Mouse (Mus musculus) hindbrain, embryonic 13.5 days (tissue): ENCODE measurements around the gene Pigg. TPM values are rescaled to one million over a fixed set of nuclear protein-coding genes. Genes with fewer than 3 reads are reported as not detected.

Experiments used
- ATAC-seq: fragments of 200-750 bp; cut with Nextera tagmentation; 2 replicates; pipeline ENCODE4 v1.8.0; 2017; ENCODE audit warnings: moderate TSS enrichment; ENCODE audit not compliant: low FRiP score
- H3K27ac ChIP-seq: fragments of 300-500 bp; sonication (generic); 2 replicates; pipeline ENCODE4 v1.5.1; 2015; ENCODE audit warnings: inconsistent platforms, mild to moderate bottlenecking, moderate library complexity
- H3K27me3 ChIP-seq: fragments of 300-500 bp; sonication (generic); 2 replicates; pipeline ENCODE4 v1.6.1; 2015; ENCODE audit warnings: mild to moderate bottlenecking, inconsistent platforms
- H3K36me3 ChIP-seq: fragments of 300-500 bp; sonication (generic); 2 replicates; pipeline ENCODE4 v1.6.1; 2015; ENCODE audit warnings: mild to moderate bottlenecking, inconsistent platforms
- H3K4me1 ChIP-seq: fragments of 300-500 bp; sonication (generic); replicated peaks from 2 replicates; pipeline ENCODE4 v1.6.1; 2015; ENCODE audit warnings: inconsistent platforms
- H3K4me2 ChIP-seq: fragments of 300-500 bp; sonication (generic); 2 replicates; pipeline ENCODE4 v1.6.1; 2015; ENCODE audit warnings: inconsistent platforms, mild to moderate bottlenecking, moderate library complexity
- H3K4me3 ChIP-seq: fragments of 300-500 bp; sonication (generic); 2 replicates; pipeline ENCODE4 v1.5.1; 2015; ENCODE audit warnings: mild to moderate bottlenecking, inconsistent platforms
- H3K9ac ChIP-seq: fragments of 300-500 bp; sonication (generic); 2 replicates; pipeline ENCODE4 v1.6.1; 2015; ENCODE audit warnings: mild to moderate bottlenecking, inconsistent platforms
- H3K9me3 ChIP-seq: fragments of 300-500 bp; sonication (generic); 2 replicates; pipeline ENCODE4 v1.6.1; 2016; ENCODE audit warnings: inconsistent platforms
- WGBS: fragments of 180-500 bp; shearing (Covaris S2); methylation state at CpG from one replicate; pipeline ENCODE4 v1.1.7; 2015; 5-methylcytosine and 5-hydroxymethylcytosine counted together
- polyA plus RNA-seq: library from polyadenylated mRNA; unstranded; fragments of >200 nt; fragmentation: Nextera tagmentation; extraction: Ambion mirVana; gene quantifications from 2 replicates; pipeline ENCODE4 v1.2.1, GENCODE M21; 2015

The Pigg gene
- polyA plus RNA-seq, 1 experiment from 2014 or later, result 5.4 TPM

DNA sequence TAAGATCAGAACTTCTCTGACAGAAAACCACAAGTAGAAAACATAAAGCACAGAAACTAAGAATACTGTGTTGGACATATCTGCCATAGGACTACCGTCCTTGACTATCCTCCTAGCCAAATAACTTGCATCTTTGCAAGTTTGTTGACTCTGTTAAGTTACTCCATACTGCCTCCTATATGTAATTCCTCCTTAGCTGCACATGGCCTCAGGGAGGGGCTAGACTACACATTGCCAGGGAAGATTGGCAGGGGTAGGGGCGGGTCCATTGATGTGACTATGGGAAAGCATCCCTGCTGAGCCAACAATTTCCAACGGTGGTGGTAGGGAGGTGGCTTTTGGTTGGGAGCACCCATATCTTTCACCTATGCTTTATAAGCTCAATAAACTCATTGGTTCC, 49.9 kb downstream of the Pigg start:
- no peak overlapping the region for H3K27ac ChIP-seq
- peaks cover 50% of the 10 kb centered on the region for H3K27me3 ChIP-seq
- H3K4me1 ChIP-seq, result peaks cover 14% of the 10 kb centered on the region
- peaks cover 3% of the 10 kb centered on the region; the same call in 1 of the 2 replicates for H3K36me3 ChIP-seq
- no peak overlapping the region for H3K9ac ChIP-seq
- no peaks in the 10 kb centered on the region for H3K9me3 ChIP-seq
- 27% methylated on average over 3 of the region's 3 CpGs for WGBS
- H3K4me3 ChIP-seq, result no peak overlapping the region
- H3K4me2 ChIP-seq, result no peak overlapping the region
- no peak for ATAC-seq

DNA sequence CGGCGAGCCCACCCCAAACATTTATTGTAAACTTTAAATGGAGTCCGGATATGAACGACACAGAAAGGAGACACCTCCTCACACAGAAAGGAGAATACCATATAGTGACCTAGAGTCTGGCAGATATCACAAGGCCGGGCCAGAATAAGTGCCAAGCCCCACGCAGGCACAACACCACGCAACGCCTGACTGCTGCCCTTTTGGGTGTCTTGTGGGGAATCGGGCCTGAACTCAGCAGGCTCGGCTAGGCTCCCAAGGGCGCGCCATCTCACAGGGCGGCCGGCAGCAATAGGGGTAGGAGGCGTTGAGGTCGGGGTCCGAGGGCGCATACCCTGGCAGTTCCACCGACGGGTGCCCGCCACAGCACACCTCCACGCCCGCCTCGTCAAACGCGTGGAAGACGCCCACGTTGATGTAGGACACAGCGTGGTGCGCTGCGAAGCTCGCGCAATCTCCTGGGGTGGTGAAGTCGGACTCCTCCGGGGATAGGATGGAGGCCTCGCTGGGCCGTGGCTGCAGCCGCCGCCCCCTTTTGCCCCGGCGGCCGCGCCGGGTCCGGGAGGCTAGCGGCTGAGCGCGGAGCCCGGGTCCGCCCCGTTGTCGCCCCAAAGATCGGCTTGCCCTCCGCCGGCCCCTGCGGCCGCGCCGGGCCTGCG, 54.0 kb downstream of the Pigg start:
- ATAC-seq, result peak; percentile 19
- H3K27ac ChIP-seq, result no peak overlapping the region
- peaks cover 90% of the 10 kb centered on the region for H3K27me3 ChIP-seq
- WGBS, result 2% methylated on average over 60 of the region's 60 CpGs
- H3K36me3 ChIP-seq, result no peaks in the 10 kb centered on the region
- H3K9me3 ChIP-seq, result no peaks in the 10 kb centered on the region
- H3K4me3 ChIP-seq, result peak overlapping the region; percentile 70
- H3K4me1 ChIP-seq, result peaks cover 33% of the 10 kb centered on the region
- H3K4me2 ChIP-seq, result peak overlapping the region; percentile 93
- H3K9ac ChIP-seq, result peak overlapping the region; percentile 85

DNA sequence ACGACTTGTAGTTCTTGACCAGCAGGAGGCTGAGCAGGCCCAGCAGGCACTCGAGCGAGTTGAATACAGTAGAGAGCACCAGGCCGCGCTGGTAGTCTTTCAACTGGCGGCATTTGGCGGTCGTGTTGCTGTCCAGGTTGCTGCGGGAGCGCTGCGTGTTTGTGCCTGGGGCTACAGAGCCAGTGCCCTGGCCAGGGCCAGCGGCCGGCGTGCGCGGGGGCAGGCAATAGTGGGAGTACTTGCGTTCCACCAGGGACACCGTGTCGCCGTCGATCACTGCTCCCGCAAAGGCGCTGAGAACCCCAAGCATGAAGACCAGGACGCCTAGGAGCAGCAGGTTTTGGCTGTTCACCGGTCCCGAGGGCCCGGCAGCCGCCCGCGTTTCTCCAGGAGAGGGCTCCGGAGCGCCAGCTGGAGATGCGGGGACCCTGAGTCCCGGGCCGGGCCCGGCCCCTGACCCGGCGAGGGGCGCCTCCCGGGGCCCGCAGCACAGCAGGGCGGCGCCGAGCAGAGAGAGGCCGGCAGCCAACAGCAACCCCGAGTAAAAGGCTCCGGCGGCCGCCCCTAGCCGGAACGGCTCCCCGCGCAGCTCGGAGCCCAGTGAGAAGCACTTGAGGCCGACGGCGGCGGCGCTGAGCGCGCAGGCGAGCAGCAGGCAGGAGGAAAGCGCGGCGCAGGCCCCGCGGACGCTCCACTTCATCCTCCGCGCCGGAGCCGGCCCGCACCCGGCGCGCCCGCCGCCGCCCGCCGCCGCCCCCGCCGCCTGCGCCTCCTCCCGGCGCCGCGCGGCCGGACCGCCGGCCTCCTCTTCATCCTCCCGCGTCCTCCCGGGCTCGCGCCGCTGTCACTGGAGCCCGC, 54.8 kb downstream of the Pigg start:
- Histone ChIP-seq H3K9me3 (no peaks in the 10 kb centered on the region), H3K27me3 (peaks cover 98% of the 10 kb centered on the region), H3K9ac (peak overlapping the region; percentile 85), H3K4me3 (peak overlapping the region; percentile 70), H3K36me3 (no peaks in the 10 kb centered on the region), H3K4me2 (peak overlapping the region; percentile 93), H3K27ac (no peak overlapping the region; the same call in 1 of the 2 replicates), H3K4me1 (peaks cover 33% of the 10 kb centered on the region)
- ATAC-seq, result peak; percentile 60
- under 1% methylated on average over 56 of the region's 100 CpGs for WGBS

DNA sequence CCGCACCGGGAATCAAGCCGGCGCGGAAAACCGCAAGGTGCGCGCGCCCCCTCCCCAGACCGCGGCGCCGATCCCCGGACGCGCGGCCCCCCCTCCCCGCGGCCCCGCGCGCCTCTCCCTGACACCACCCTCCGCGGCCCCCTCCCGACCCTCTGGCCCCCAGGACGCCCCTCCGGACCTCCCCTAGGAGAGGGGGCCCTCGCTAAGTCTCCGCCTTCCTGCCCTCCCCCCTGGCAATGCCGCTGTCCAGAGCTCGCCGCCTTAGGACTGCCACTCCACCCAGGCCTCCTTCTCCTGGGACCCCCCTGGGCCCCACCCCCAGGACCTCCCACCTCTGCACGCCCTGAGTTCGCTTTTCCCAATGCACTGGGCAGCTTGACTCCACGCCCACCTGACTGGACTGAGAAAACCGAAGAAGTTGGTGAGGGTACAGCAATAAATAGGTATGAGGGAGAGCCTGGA, 55.5 kb downstream of the Pigg start, which contains the start of gene Gm42517:
Gene Gm42517 (minus strand): TSS at position 52 of the 462 bp plus-strand sequence.
- peak within 1 kb of the TSS; percentile 85 for H3K9ac ChIP-seq
- no peaks in the 10 kb centered on the region for H3K36me3 ChIP-seq
- peak within 1 kb of the TSS; percentile 70 for H3K4me3 ChIP-seq
- peaks cover 33% of the 10 kb centered on the region for H3K4me1 ChIP-seq
- H3K9me3 ChIP-seq, result no peaks in the 10 kb centered on the region
- no peak within 1 kb of the TSS; the same call in 1 of the 2 replicates for H3K27ac ChIP-seq
- H3K4me2 ChIP-seq, result peak within 1 kb of the TSS; percentile 93
- WGBS, result under 1% methylated on average over 23 of the region's 36 CpGs
- ATAC-seq, result peak; percentile 15; the same call in 1 of the 2 replicates
- peaks cover 99% of the 10 kb centered on the region for H3K27me3 ChIP-seq

DNA sequence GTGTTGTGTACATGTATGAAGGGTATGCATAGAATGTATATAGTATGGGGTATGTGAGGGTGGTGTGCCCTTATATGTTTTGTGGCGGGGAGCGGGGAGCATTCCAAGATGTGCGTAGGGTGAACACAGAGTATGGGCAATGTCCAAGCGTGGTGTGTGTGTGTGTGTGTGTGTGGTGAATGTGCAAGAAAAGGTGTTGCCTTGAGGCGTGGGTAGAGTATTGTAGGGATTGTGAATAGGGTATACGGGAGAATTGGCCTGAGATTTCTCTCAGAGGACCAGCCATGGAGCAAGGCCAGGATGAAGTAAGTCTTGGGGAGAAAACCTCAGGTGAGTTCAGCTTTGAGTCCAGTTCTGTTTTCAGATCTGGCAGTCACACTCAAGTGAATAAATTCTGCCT, 56.0 kb downstream of the Pigg start:
- Histone ChIP-seq H3K9ac (peak overlapping the region; percentile 56), H3K4me3 (peak overlapping the region; percentile 70), H3K9me3 (no peaks in the 10 kb centered on the region), H3K4me1 (peaks cover 33% of the 10 kb centered on the region), H3K36me3 (no peaks in the 10 kb centered on the region), H3K27ac (no peak overlapping the region), H3K4me2 (peak overlapping the region; percentile 93), H3K27me3 (peaks cover 98% of the 10 kb centered on the region)
- 4% methylated on average over 6 of the region's 6 CpGs for WGBS
- peak; percentile 6; the same call in 1 of the 2 replicates for ATAC-seq

DNA sequence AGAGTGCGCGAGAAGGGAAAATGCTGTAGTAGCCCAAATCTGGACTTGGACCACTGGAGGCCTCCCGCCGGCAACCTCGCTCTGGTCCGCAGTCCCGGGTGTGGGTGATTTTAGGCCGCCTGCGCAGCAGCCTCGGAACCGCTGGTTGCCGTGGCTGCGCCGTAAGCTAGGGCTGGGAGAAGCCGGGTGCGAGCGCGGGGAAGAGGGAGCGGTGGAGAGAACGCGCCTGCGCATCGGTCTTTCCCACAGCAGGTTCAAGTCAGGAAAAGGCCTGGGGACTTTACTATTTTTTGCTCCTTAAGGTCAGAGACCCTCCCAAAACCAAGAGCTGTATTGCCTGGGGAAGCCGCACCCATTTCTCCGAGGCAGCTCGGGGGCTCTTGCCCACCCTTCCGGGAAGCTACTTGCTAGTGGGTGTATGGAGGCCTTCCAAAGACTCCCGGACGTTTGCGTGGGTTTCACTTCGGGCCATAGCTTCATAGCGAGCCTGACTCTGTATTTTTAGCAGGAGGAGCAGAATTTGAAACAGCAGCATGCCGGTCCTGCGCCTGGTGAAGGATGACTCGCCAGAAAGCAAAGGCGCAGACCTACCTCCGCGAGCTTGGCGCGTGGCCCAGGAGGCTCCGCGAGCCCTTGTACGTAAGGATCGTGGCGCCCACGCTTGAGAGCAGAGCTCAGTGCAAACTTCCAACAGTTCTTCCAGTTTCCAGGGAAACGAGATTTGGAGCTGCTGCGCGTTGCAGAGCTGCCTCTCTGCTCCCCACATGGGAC, 56.6 kb downstream of the Pigg start:
- H3K9ac ChIP-seq, result peak overlapping the region; percentile 56
- 1% methylated on average over 48 of the region's 49 CpGs for WGBS
- ATAC-seq, result peak; percentile 35; the same call in 1 of the 2 replicates
- peaks cover 33% of the 10 kb centered on the region for H3K4me1 ChIP-seq
- H3K27me3 ChIP-seq, result peaks cover 93% of the 10 kb centered on the region
- peak overlapping the region; percentile 93 for H3K4me2 ChIP-seq
- H3K36me3 ChIP-seq, result no peaks in the 10 kb centered on the region
- no peaks in the 10 kb centered on the region for H3K9me3 ChIP-seq
- peak overlapping the region; percentile 70 for H3K4me3 ChIP-seq
- H3K27ac ChIP-seq, result no peak overlapping the region

DNA sequence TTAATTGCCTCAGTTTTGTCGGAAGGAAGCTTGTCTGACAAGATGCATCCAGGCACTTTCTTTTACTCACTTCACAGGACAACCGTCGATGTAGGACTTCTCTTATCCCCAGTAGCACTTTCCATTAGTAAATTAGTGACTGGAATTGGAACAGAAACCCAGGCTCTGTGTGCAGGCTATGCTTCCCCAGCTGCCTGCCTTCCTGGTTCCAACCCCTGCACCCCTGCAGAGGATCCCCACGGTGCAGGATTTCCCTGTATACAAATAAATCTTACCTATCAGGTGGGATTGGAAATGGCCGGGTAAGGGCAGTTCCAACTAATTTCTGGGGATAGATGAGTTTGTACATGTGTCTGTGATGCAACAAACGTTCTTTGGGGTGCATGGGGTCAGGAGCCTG, 57.6 kb downstream of the Pigg start:
- Histone ChIP-seq H3K4me2 (no peak overlapping the region), H3K36me3 (no peaks in the 10 kb centered on the region), H3K9ac (no peak overlapping the region), H3K9me3 (no peaks in the 10 kb centered on the region), H3K4me1 (peaks cover 33% of the 10 kb centered on the region), H3K4me3 (no peak overlapping the region), H3K27ac (no peak overlapping the region), H3K27me3 (peaks cover 87% of the 10 kb centered on the region)
- WGBS, result 2% methylated on average over 6 of the region's 6 CpGs
- ATAC-seq, result no peak

DNA sequence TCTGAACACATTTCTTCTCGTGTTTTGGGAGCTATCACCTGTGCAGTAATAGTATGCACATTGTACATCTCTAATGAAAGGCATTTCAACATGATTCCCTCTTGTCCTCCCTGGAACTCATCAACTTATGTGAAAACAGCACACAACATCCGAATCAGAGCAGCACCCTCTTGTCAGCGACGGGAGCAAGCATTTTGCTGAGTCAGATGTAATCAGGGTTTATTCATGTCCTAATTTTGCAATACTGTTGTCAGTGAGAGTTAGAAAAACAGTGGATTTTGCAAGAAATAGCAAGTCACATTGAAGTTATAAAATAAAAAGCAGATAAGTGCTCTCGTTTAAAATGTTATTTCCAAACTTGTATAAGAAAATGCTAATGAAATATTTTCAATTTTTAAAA, 61.7 kb downstream of the Pigg start:
- WGBS, result 81% methylated on average over 5 of the region's 5 CpGs
- Histone ChIP-seq H3K9ac (no peak overlapping the region), H3K36me3 (no peaks in the 10 kb centered on the region), H3K27ac (no peak overlapping the region), H3K4me2 (no peak overlapping the region), H3K27me3 (peaks cover 51% of the 10 kb centered on the region), H3K9me3 (no peaks in the 10 kb centered on the region), H3K4me1 (peaks cover 6% of the 10 kb centered on the region), H3K4me3 (no peak overlapping the region)
- no peak for ATAC-seq

DNA sequence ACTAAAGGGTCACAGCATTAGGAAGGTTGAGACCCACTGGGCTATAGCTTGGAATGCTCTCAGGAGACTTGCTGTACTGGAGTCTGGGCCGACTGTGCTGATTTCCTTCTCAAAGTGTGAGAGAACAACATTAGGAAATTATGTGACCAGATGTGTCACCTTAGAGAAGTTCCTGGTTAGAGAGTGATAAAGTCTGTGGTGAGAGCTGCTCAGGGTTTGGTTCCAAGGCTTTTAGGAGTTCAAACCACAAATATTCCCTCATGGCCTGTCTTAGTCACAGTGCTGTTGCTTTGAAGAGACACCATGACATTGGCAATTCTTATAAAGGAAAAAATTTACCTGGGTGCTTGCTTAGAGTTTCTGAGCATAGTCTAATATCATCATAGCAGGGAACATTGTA, 63.6 kb downstream of the Pigg start:
- ATAC-seq, result no peak
- Histone ChIP-seq H3K4me2 (no peak overlapping the region), H3K9ac (no peak overlapping the region), H3K4me1 (no peaks in the 10 kb centered on the region), H3K27ac (no peak overlapping the region), H3K4me3 (no peak overlapping the region), H3K9me3 (no peaks in the 10 kb centered on the region), H3K27me3 (peaks cover 32% of the 10 kb centered on the region), H3K36me3 (no peaks in the 10 kb centered on the region)
- 70% methylated on average over 1 of the region's 1 CpGs for WGBS

DNA sequence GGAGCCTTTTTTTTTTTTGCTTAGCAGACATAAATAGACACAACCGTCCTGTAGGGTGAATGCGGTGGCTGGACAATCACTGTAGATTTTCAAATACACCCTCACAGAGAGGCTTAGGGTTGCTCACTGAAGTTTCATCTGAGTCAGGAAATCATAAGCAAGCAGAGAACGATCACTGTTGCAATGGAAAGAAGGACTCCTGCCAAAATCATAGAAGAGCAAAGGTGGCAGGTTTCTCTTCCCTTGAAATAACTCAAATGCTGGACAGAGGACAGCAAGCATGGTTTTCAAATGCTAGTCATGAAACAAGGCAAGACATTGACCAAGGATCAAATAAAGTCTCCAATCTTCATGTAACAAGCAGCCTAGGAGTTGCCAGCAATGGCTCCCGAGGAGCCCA, 65.9 kb downstream of the Pigg start:
- H3K9me3 ChIP-seq, result no peaks in the 10 kb centered on the region
- H3K36me3 ChIP-seq, result no peaks in the 10 kb centered on the region
- H3K27me3 ChIP-seq, result peaks cover 10% of the 10 kb centered on the region
- H3K4me2 ChIP-seq, result no peak overlapping the region
- WGBS, result 86% methylated on average over 4 of the region's 4 CpGs
- H3K4me3 ChIP-seq, result no peak overlapping the region
- H3K4me1 ChIP-seq, result no peaks in the 10 kb centered on the region
- H3K9ac ChIP-seq, result no peak overlapping the region
- H3K27ac ChIP-seq, result no peak overlapping the region
- no peak for ATAC-seq

DNA sequence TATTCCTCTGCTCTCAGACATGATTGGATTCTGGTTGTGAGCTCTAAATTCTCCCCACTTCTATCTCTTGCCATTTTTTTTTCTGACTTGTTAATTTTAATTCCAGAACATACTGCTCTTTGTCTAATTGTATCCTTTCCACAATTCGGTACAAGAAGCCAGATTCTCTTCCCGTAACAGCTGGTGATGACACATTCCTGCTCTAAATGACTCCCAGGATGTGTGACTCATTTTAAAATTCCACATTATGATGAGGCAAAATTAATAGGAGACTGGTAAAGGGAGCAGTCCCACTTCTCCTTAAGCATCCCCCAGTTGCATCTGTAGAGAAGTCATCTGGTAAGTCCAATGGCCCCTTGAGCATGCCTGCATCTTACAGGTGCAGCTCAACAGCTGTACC, 73.2 kb downstream of the Pigg start:
- Histone ChIP-seq H3K27ac (no peak overlapping the region), H3K36me3 (no peaks in the 10 kb centered on the region), H3K27me3 (no peaks in the 10 kb centered on the region), H3K4me2 (no peak overlapping the region), H3K4me1 (no peaks in the 10 kb centered on the region), H3K9me3 (no peaks in the 10 kb centered on the region), H3K4me3 (no peak overlapping the region), H3K9ac (no peak overlapping the region)
- no peak for ATAC-seq
- WGBS, result 85% methylated on average over 2 of the region's 2 CpGs

DNA sequence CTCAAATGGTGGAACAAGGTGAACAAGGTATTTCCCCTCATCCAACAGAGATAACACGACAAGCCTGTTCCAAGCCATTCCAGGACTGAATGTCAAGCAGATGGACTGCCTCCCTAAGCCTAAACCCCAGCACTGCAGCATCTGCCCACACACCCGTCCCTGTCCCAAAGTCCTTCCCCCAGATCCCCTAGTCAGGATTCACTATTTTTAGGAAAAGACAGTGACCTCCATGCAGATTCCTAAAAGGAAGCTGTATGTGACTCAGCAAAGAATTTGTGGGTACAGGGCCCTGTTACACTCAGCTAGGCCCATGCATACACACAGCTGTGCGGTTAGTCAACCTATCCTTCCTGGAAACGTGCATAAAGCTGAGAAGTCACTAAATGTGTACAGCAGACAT, 74.0 kb downstream of the Pigg start:
- no peak overlapping the region for H3K4me2 ChIP-seq
- H3K27me3 ChIP-seq, result no peaks in the 10 kb centered on the region
- H3K9me3 ChIP-seq, result no peaks in the 10 kb centered on the region
- H3K36me3 ChIP-seq, result no peaks in the 10 kb centered on the region
- H3K9ac ChIP-seq, result no peak overlapping the region
- no peak for ATAC-seq
- no peaks in the 10 kb centered on the region for H3K4me1 ChIP-seq
- WGBS, result 82% methylated on average over 4 of the region's 4 CpGs
- no peak overlapping the region for H3K27ac ChIP-seq
- no peak overlapping the region for H3K4me3 ChIP-seq
